23 mouse cellular contexts compared by ENCODE assay signal in the genomic region with DNA sequence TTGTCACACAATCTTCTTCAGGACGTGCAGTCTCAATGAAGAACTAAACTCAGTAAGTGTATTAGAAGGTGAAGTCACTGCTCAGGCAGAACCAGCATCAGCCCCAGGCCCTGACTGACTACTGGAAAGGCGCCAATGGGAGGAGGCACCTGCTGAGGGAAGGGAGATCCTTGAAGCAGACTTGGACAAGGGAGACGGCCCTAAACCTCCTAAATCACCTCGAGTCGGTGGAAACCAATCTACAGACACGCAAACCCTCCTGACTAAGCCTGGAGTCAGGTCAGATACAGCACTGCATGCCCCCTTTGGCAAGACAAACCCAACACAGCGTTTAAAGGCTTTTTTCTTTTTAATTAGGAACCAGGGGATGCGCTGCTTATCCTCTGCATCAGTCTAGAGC. TPM values are rescaled to one million over a fixed set of nuclear protein-coding genes. Genes with fewer than 3 reads are reported as not detected.
"Had no signal": no experiment of that assay in that cellular context is flagged by ENCODE, and none has a peak within 500 bp of the region (broad histone marks: within the 10 kb centered on the region; RNA-seq: fewer than 3 reads in every experiment).

No protein-coding gene starts in this region.

- H3K27ac ChIP-seq: liver, embryonic 15.5 days; lung, embryonic 15.5 days; macrophage; midbrain, embryonic 12.5 days; midbrain, embryonic 15.5 days; neural tube, embryonic 12.5 days; stomach, embryonic 15.5 days; stomach, postnatal 0 days had no signal

- H3K4me3 ChIP-seq: liver, embryonic 15.5 days; lung, embryonic 15.5 days; megakaryocyte, embryonic 14.5 days; midbrain, embryonic 12.5 days; midbrain, embryonic 15.5 days; neural tube, embryonic 12.5 days; stomach, embryonic 15.5 days had no signal

- H3K4me1 ChIP-seq: lung, embryonic 15.5 days had no signal

- H3K27me3 ChIP-seq: liver, embryonic 15.5 days; lung, embryonic 15.5 days; megakaryocyte, embryonic 14.5 days; midbrain, embryonic 12.5 days; midbrain, embryonic 15.5 days; neural tube, embryonic 12.5 days; stomach, embryonic 15.5 days had no signal

- ATAC-seq: liver, postnatal 0 days; lung, postnatal 0 days; midbrain, embryonic 15.5 days had no signal

- DNase-seq: liver, postnatal 0 days; lung, adult 2 months; lung, postnatal 14 days; lung, postnatal 36 days; right cerebral cortex, postnatal 14 days; thymus, adult 2 months; thymus, postnatal 25 days; thymus, postnatal 4 days had no signal

- H3K9me3 ChIP-seq: liver, embryonic 15.5 days; lung, embryonic 15.5 days; megakaryocyte, embryonic 14.5 days; midbrain, embryonic 12.5 days; midbrain, embryonic 15.5 days; neural tube, embryonic 12.5 days; stomach, embryonic 15.5 days had no signal

- H3K4me2 ChIP-seq: liver, embryonic 15.5 days; lung, embryonic 15.5 days; midbrain, embryonic 12.5 days; midbrain, embryonic 15.5 days; neural tube, embryonic 12.5 days; stomach, embryonic 15.5 days had no signal

- H3K9ac ChIP-seq: liver, embryonic 15.5 days; liver, postnatal 0 days; lung, embryonic 15.5 days; midbrain, embryonic 12.5 days; midbrain, embryonic 15.5 days; neural tube, embryonic 12.5 days; stomach, embryonic 15.5 days had no signal

RNA-seq across cellular contexts. Expression of a gene that starts 51.3 kb away (rescaled TPM):
- total RNA-seq: monocyte, adult 5-6 weeks; neutrophil, adult 5-6 weeks had no signal
- polyA plus RNA-seq: lung, adult 2 months; lung, embryonic 15.5 days; lung, postnatal 0 days; macrophage; midbrain, postnatal 0 days; neural tube, embryonic 12.5 days; neural tube, embryonic 14.5 days; thymus, adult 2 months; urinary bladder, adult 2 months had no signal
